ENCODE assay signal across 17 mouse cellular contexts in the genomic region with DNA sequence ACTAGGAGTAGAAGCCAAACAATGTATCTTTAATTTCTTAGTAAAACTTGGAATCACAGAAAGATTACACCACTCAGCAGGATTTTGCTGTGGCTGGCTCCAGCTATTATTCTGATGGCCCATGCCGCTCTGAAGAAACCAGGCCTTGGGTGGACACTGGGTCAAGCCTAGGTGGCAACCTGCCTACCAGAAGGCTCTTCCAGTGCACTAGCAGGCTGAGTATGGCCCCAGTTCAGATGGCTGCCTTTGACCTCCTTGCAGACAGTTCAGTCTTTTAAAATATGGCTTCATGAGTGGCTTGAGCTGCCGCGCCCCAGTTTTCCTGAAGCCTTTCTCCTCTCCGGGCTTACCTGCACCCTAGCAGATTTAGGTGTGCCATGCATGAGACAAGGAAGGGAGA.
"Had no signal": no experiment of that assay in that cellular context is flagged by ENCODE, and none has a peak within 500 bp of the region (broad histone marks: within the 10 kb centered on the region; RNA-seq: fewer than 3 reads in every experiment).

No protein-coding gene starts in this region.

- H3K36me3 ChIP-seq: midbrain, embryonic 10.5 days; midbrain, embryonic 12.5 days; neural tube, embryonic 13.5 days; neural tube, embryonic 15.5 days had no signal

- H3K27me3 ChIP-seq: midbrain, embryonic 12.5 days; neural tube, embryonic 13.5 days; neural tube, embryonic 15.5 days had no signal

- H3K27ac ChIP-seq: midbrain, embryonic 10.5 days; midbrain, embryonic 12.5 days; neural tube, embryonic 13.5 days; neural tube, embryonic 15.5 days had no signal

- DNase-seq: lung, embryonic 14.5 days; lung, postnatal 10 days; lung, postnatal 4 days; midbrain, embryonic 14.5 days; retina, postnatal 1 day; right cerebral cortex, adult 18-20 months; right cerebral cortex, postnatal 25 days; right cerebral cortex, postnatal 4 days; spleen, adult 18-20 months; thymus, adult 18-20 months; thymus, postnatal 14 days; thymus, postnatal 36 days had no signal

- H3K4me3 ChIP-seq: midbrain, embryonic 10.5 days; midbrain, embryonic 12.5 days; myocyte; neural tube, embryonic 13.5 days; neural tube, embryonic 15.5 days had no signal

- H3K9me3 ChIP-seq: midbrain, embryonic 12.5 days; neural tube, embryonic 13.5 days; neural tube, embryonic 15.5 days had no signal
